Mouse (Mus musculus) heart, embryonic 11.5 days (tissue): ENCODE measurements around the gene Ubxn1. TPM values are rescaled to one million over a fixed set of nuclear protein-coding genes. Genes with fewer than 3 reads are reported as not detected.

Experiments used
- ATAC-seq: fragments of 200-750 bp; cut with Nextera tagmentation; replicated peaks from 2 replicates; pipeline ENCODE4 v1.8.0; 2017; ENCODE audit warnings: moderate library complexity; ENCODE audit not compliant: insufficient number of reproducible peaks, low FRiP score, low TSS enrichment
- H3K27ac ChIP-seq: fragments of 300-500 bp; sonication (generic); 2 replicates; pipeline ENCODE4 v1.5.1; 2014; ENCODE audit warnings: mild to moderate bottlenecking, low read depth, low read length
- H3K27me3 ChIP-seq: fragments of 300-500 bp; sonication (generic); 2 replicates; pipeline ENCODE4 v1.6.1; 2014; ENCODE audit warnings: mild to moderate bottlenecking, low read length, mixed read lengths; ENCODE audit not compliant: control insufficient read depth, insufficient read depth
- H3K36me3 ChIP-seq: fragments of 300-500 bp; sonication (generic); 2 replicates; pipeline ENCODE4 v1.6.1; 2014; ENCODE audit warnings: mild to moderate bottlenecking, low read length, moderate library complexity, mixed read lengths; ENCODE audit not compliant: control insufficient read depth, insufficient read depth
- H3K4me1 ChIP-seq: fragments of 300-500 bp; sonication (generic); 2 replicates; pipeline ENCODE4 v1.6.1; 2014; ENCODE audit warnings: low read length; ENCODE audit not compliant: control insufficient read depth, insufficient read depth
- H3K4me2 ChIP-seq: fragments of 300-500 bp; sonication (generic); 2 replicates; pipeline ENCODE4 v1.6.1; 2014; ENCODE audit warnings: mild to moderate bottlenecking, moderate library complexity
- H3K4me3 ChIP-seq: fragments of 300-500 bp; sonication (generic); 2 replicates; pipeline ENCODE4 v1.5.1; 2014; ENCODE audit warnings: low read depth, low read length
- H3K9ac ChIP-seq: fragments of 300-500 bp; sonication (generic); 2 replicates; pipeline ENCODE4 v1.6.1; 2014; ENCODE audit warnings: mild to moderate bottlenecking, low read depth, low read length, moderate library complexity
- H3K9me3 ChIP-seq: fragments of 300-500 bp; sonication (generic); replicated peaks from 2 replicates; pipeline ENCODE4 v1.6.1; 2016; ENCODE audit warnings: low read length; ENCODE audit not compliant: control insufficient read depth
- WGBS: fragments of 180-500 bp; shearing (Covaris S2); extraction: QIAGEN DNeasy Blood & Tissue Kit; methylation state at CpG from one replicate; pipeline ENCODE4 v1.1.7; 2014; ENCODE audit not compliant: insufficient replicate concordance; 5-methylcytosine and 5-hydroxymethylcytosine counted together
- microRNA-seq: library from miRNA; unstranded; fragments of <30 nt; microRNA quantifications from one replicate; pipeline ENCODE4, GENCODE M21; 2016; ENCODE audit warnings: borderline number of aligned reads
- polyA plus RNA-seq: library from polyadenylated mRNA; unstranded; fragments of >200 nt; fragmentation: Nextera tagmentation; extraction: Ambion mirVana; gene quantifications from 2 replicates; pipeline ENCODE4 v1.2.1, GENCODE M21; 2014

Ubxn1 gene
- polyA plus RNA-seq, 1 experiment from 2014 or later, result 141 TPM

DNA sequence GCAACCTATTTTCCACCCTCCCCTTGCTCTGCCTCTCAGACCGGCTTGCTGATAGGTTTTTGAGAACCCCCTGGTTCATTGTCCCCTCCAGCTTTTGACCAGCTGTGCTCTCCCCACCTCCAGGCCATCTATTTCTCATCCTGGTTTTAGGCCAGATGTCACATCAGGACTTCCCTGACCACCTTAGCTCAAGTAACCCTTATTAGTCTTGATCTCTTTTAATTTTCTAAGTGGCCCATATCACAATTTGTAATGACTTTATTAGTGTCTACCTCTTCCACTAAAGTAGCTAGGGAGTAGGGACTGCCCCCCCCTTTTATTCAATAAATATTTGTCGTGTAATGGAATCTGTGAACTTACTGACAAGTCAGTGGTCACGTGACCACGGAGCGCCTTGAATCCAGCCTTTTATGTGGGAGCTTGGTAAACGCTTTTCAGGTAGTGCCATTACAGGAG is 49.6 kb downstream of the Ubxn1 start:
- H3K4me3 ChIP-seq, result peak overlapping the region; percentile 79
- peaks cover 8% of the 10 kb centered on the region for H3K4me1 ChIP-seq
- H3K36me3 ChIP-seq, result peaks cover 21% of the 10 kb centered on the region
- WGBS, result 2% methylated on average over 6 of the region's 6 CpGs
- H3K9me3 ChIP-seq, result no peaks in the 10 kb centered on the region
- no peak for ATAC-seq
- peak overlapping the region; percentile 78 for H3K27ac ChIP-seq
- H3K27me3 ChIP-seq, result no peaks in the 10 kb centered on the region
- H3K4me2 ChIP-seq, result peak overlapping the region; percentile 87
- peak overlapping the region; percentile 82 for H3K9ac ChIP-seq

DNA sequence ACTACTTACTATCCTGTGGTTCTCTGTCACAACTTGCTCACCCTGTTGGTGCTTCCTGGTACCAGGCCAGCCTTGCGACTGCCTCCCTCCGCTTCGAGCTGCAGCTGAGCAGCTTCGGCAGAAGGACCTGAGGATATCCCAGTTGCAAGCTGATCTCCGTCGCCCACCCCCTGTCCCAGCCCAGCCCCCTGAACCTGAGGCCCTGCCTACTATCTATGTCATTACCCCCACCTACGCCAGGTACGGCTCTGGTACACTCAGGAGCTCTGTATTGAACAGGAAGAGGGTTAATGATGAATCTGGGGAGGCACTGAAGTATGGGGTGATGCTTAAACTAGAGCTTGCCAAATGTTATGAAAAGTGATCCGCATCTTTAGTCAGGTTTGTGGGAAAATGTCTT is 50.4 kb downstream of the Ubxn1 start:
- 77% methylated on average over 9 of the region's 9 CpGs for WGBS
- Histone ChIP-seq H3K4me3 (no peak overlapping the region; the same call in 1 of the 2 replicates), H3K4me1 (peaks cover 8% of the 10 kb centered on the region), H3K27me3 (no peaks in the 10 kb centered on the region), H3K27ac (no peak overlapping the region), H3K9ac (no peak overlapping the region), H3K4me2 (peak overlapping the region; percentile 87), H3K9me3 (no peaks in the 10 kb centered on the region), H3K36me3 (peaks cover 14% of the 10 kb centered on the region)
- ATAC-seq, result no peak

Small RNAs within 50 kb of the gene (microRNA-seq; reads per million reads assigned to microRNA genes)
- 0.27 reads per million for gene Mir5136

Other genes with a start within 250 kb of the Ubxn1 start
- gene Chrm1, start 207.7 kb upstream of the Ubxn1 start, polyA plus RNA-seq, result 0.06 TPM in 1 of 2 replicates, not detected in the other
- 82.6 and 87.8 TPM in 2 replicates for gene Slc3a2, start 148.1 kb upstream of the Ubxn1 start, polyA plus RNA-seq
- 56.4 and 58.8 TPM in 2 replicates for gene Wdr74, start 135.7 kb upstream of the Ubxn1 start, polyA plus RNA-seq
- 0.99 and 2.2 TPM in 2 replicates for gene 1700092M07Rik, start 130.8 kb upstream of the Ubxn1 start, polyA plus RNA-seq
- 82.2 and 85.1 TPM in 2 replicates for gene Stx5a, start 130.1 kb upstream of the Ubxn1 start, polyA plus RNA-seq
- gene Nxf1, start 114.4 kb upstream of the Ubxn1 start, polyA plus RNA-seq, result 126 and 138 TPM in 2 replicates
- 146 and 150 TPM in 2 replicates for gene Tmem223, start 100.5 kb upstream of the Ubxn1 start, polyA plus RNA-seq
- gene Tmem179b, start 97.0 kb upstream of the Ubxn1 start, polyA plus RNA-seq, result 63.9 and 69.9 TPM in 2 replicates
- 12.8 and 14.3 TPM in 2 replicates for gene Taf6l, start 85.1 kb upstream of the Ubxn1 start, polyA plus RNA-seq
- 138 and 155 TPM in 2 replicates for gene Polr2g, start 72.9 kb upstream of the Ubxn1 start, polyA plus RNA-seq
- 3.9 and 5.2 TPM in 2 replicates for gene Zbtb3, start 68.9 kb upstream of the Ubxn1 start, polyA plus RNA-seq
- gene Ttc9c, start 52.2 kb upstream of the Ubxn1 start, polyA plus RNA-seq, result 32.3 and 34.0 TPM in 2 replicates
- gene Hnrnpul2, start 51.5 kb upstream of the Ubxn1 start, polyA plus RNA-seq, result 4.6 and 6.1 TPM in 2 replicates
- gene AC129217.1, start 41.7 kb upstream of the Ubxn1 start, polyA plus RNA-seq, result not detected in 2 replicates
- 37.9 and 41.7 TPM in 2 replicates for gene Bscl2, start 34.0 kb upstream of the Ubxn1 start, polyA plus RNA-seq
- gene Gng3, start 32.3 kb upstream of the Ubxn1 start, polyA plus RNA-seq, result 3.5 and 4.2 TPM in 2 replicates
- 0.33 and 0.44 TPM in 2 replicates for gene Lrrn4cl, start 20.7 kb upstream of the Ubxn1 start, polyA plus RNA-seq
- 53.5 and 59.0 TPM in 2 replicates for gene Uqcc3, start 9.4 kb downstream of the Ubxn1 start, polyA plus RNA-seq
- 60.1 and 72.4 TPM in 2 replicates for gene Lbhd1, start 12.2 kb downstream of the Ubxn1 start, polyA plus RNA-seq
- not detected in 2 replicates for gene Gm49403, start 12.4 kb downstream of the Ubxn1 start, polyA plus RNA-seq
- 77.5 and 86.8 TPM in 2 replicates for gene 1810009A15Rik, start 17.4 kb downstream of the Ubxn1 start, polyA plus RNA-seq
- gene Gm49416, start 17.4 kb downstream of the Ubxn1 start, polyA plus RNA-seq, result not detected in 2 replicates
- 19.2 and 24.6 TPM in 2 replicates for gene Ints5, start 21.5 kb downstream of the Ubxn1 start, polyA plus RNA-seq
- gene Ganab, start 26.6 kb downstream of the Ubxn1 start, polyA plus RNA-seq, result 66.6 and 81.4 TPM in 2 replicates
- 33.2 and 35.9 TPM in 2 replicates for gene B3gat3, start 48.9 kb downstream of the Ubxn1 start, polyA plus RNA-seq
- 1.2 and 1.7 TPM in 2 replicates for gene Rom1, start 57.9 kb downstream of the Ubxn1 start, polyA plus RNA-seq
- gene Eml3, start 58.1 kb downstream of the Ubxn1 start, polyA plus RNA-seq, result 8.1 and 8.5 TPM in 2 replicates
- gene Mta2, start 70.4 kb downstream of the Ubxn1 start, polyA plus RNA-seq, result 30.0 and 39.9 TPM in 2 replicates
- gene Tut1, start 82.4 kb downstream of the Ubxn1 start, polyA plus RNA-seq, result 17.1 and 19.8 TPM in 2 replicates
- gene Eef1g, start 95.5 kb downstream of the Ubxn1 start, polyA plus RNA-seq, result 344 TPM in 2 replicates
- 15.1 and 17.4 TPM in 2 replicates for gene Ahnak, start 117.8 kb downstream of the Ubxn1 start, polyA plus RNA-seq
- gene Scgb1a1, start 216.5 kb downstream of the Ubxn1 start, polyA plus RNA-seq, result not detected in 2 replicates